In genomic region chr19:18607907-18608306, GRCm38 (mm10) we compare ENCODE assay signal across 27 mouse cellular contexts. TPM values are rescaled to one million over a fixed set of nuclear protein-coding genes. Genes with fewer than 3 reads are reported as not detected.
DNase-seq lines count a peak whose midpoint lies in the region; ATAC-seq and TF ChIP-seq lines count a peak whose summit lies in the region.
"Had no signal": no experiment of that assay in that cellular context is flagged by ENCODE, and none has a peak within 500 bp of the region (broad histone marks: within the 10 kb centered on the region; RNA-seq: fewer than 3 reads in every experiment).

No protein-coding gene starts in this region.

- H3K9me3 ChIP-seq in kidney, embryonic 15.5 days (replicated peaks), result no peaks in the 10 kb centered on the region
- no peaks in the 10 kb centered on the region for H3K9me3 ChIP-seq in CH12.LX (replicated peaks; ENCODE audit: low read length)
- H3K9me3 ChIP-seq: embryonic facial prominence, embryonic 15.5 days; forebrain, embryonic 10.5 days; G1E; heart, embryonic 13.5 days; hindbrain, embryonic 15.5 days; limb, embryonic 12.5 days had no signal

- peak overlapping the region; percentile 68; the same call in 1 of the 2 replicates for H3K27ac ChIP-seq in kidney, embryonic 15.5 days
- no peak overlapping the region for H3K27ac ChIP-seq in CH12.LX (ENCODE audit: insufficient read depth, low read depth)
- H3K27ac ChIP-seq: embryonic facial prominence, embryonic 15.5 days; forebrain, embryonic 10.5 days; hindbrain, embryonic 15.5 days; limb, embryonic 12.5 days had no signal

- no peak overlapping the region for H3K4me3 ChIP-seq in kidney, embryonic 15.5 days (replicated peaks)
- no peak overlapping the region for H3K4me3 ChIP-seq in CH12.LX (replicated peaks in 1 of 3; ENCODE audit: low read depth in 2 of 3, low read length in 2 of 3, poor library complexity in 1 of 3)
- H3K4me3 ChIP-seq: embryonic facial prominence, embryonic 15.5 days; forebrain, embryonic 10.5 days; heart, adult 2 months; heart, embryonic 13.5 days; hindbrain, embryonic 15.5 days; limb, embryonic 12.5 days had no signal

- no peaks in the 10 kb centered on the region for H3K27me3 ChIP-seq in kidney, embryonic 15.5 days
- H3K27me3 ChIP-seq in CH12.LX (replicated peaks), result no peaks in the 10 kb centered on the region
- no peaks in the 10 kb centered on the region for H3K27me3 ChIP-seq in splenic B cell, adult 2 months (ENCODE audit: control insufficient read depth, insufficient read depth, low read length, poor library complexity, severe bottlenecking)
- H3K27me3 ChIP-seq: embryonic facial prominence, embryonic 15.5 days; heart, embryonic 13.5 days; hindbrain, embryonic 15.5 days; limb, embryonic 12.5 days; Patski had no signal

- in situ Hi-C loops in CH12.LX (cut with MboI; ENCODE audit: low pct_ligation_motif_present, low pct_unique_long_range_greater_than_20kb, low sequenced_read_pairs), result no loop called here

- no peak for TF ChIP-seq RAD21 in CH12.LX (IDR thresholded peaks at IDR 0.05; ENCODE audit: low read depth, low read length)

- peaks cover 5% of the 10 kb centered on the region; the same call in 1 of the 2 replicates for H3K36me3 ChIP-seq in kidney, embryonic 15.5 days
- peaks cover 7 to 41% of the 10 kb centered on the region in 2 experiments for H3K36me3 ChIP-seq in CH12.LX (replicated peaks in 1 of 2; ENCODE audit: control insufficient read depth in 1 of 2, insufficient read depth in 1 of 2, low read length in 1 of 2)
- H3K36me3 ChIP-seq in splenic B cell, adult 2 months (ENCODE audit: control insufficient read depth, insufficient read depth, low read length, poor library complexity, severe bottlenecking), result no peaks in the 10 kb centered on the region; the same call in none of the 2 replicates
- H3K36me3 ChIP-seq: embryonic facial prominence, embryonic 15.5 days; forebrain, embryonic 10.5 days; hindbrain, embryonic 15.5 days; limb, embryonic 12.5 days had no signal

- DNase-seq in kidney, adult 11 months, result no peak
- peak; percentile 44 for DNase-seq in CH12.LX (ENCODE audit: extremely low read depth)
- DNase-seq in splenic B cell, adult 2 months (ENCODE audit: low read depth, low spot score), result peak; percentile 21
- DNase-seq in cerebellum, adult 8-10 months, result no peak
- DNase-seq in cerebellum, postnatal 14 days, result no peak
- DNase-seq: adrenal gland, postnatal 10 days; cerebellum, adult 18-20 months; forebrain, postnatal 0 days; gastrocnemius, postnatal 25 days; heart, adult 2 months; heart, postnatal 36 days; kidney, postnatal 25 days; layer of hippocampus, postnatal 36 days; liver, postnatal 0 days; lung, postnatal 14 days; midbrain, embryonic 14.5 days had no signal

- peak; percentile 52; the same call in 1 of the 2 replicates for TF ChIP-seq EP300 in CH12.LX (IDR thresholded peaks at IDR 0.05; ENCODE audit: low read length)

- no peak overlapping the region for H3K4me2 ChIP-seq in kidney, embryonic 15.5 days
- H3K4me2 ChIP-seq in CH12.LX (ENCODE audit: insufficient read depth, low read depth, poor library complexity, severe bottlenecking), result peak overlapping the region; percentile 26; the same call in 1 of the 2 replicates
- H3K4me2 ChIP-seq: embryonic facial prominence, embryonic 15.5 days; heart, embryonic 13.5 days; hindbrain, embryonic 15.5 days; limb, embryonic 12.5 days; liver, embryonic 11.5 days had no signal

- 27% methylated on average over 7 of the region's 7 CpGs for WGBS in kidney, embryonic 15.5 days

- no peak overlapping the region for H3K9ac ChIP-seq in kidney, embryonic 15.5 days
- no peak overlapping the region for H3K9ac ChIP-seq in CH12.LX (ENCODE audit: insufficient read depth, low read depth)
- H3K9ac ChIP-seq: embryonic facial prominence, embryonic 15.5 days; forebrain, postnatal 0 days; heart, embryonic 13.5 days; hindbrain, embryonic 15.5 days; limb, embryonic 12.5 days; liver, postnatal 0 days had no signal

- TF ChIP-seq POLR2A in CH12.LX (IDR thresholded peaks at IDR 0.05; ENCODE audit: low read depth, low read length), result no peak

- ATAC-seq in kidney, embryonic 15.5 days (replicated peaks; ENCODE audit: low FRiP score), result no peak
- peak; percentile 41 for ATAC-seq in activated CD4-positive, CD25-positive, alpha-beta regulatory T cell, adult 4 months
- ATAC-seq: forebrain, postnatal 0 days; intestine, embryonic 16.5 days; liver, postnatal 0 days; Patski had no signal

- H3K79me2 ChIP-seq in CH12.LX (replicated peaks; ENCODE audit: control insufficient read depth, extremely low read depth, insufficient read depth, poor library complexity, severe bottlenecking), result peaks cover 32% of the 10 kb centered on the region

- no peak for TF ChIP-seq CTCF in CH12.LX (conservative IDR thresholded peaks at IDR 0.05 in 1 of 2, IDR thresholded peaks at IDR 0.05 in 1 of 2; ENCODE audit: low read depth in 2 of 2, low read length in 2 of 2)

- dilution Hi-C loops in CH12.LX (cut with MboI; ENCODE audit: extremely low pct_ligation_motif_present, extremely low pct_unique_long_range_greater_than_20kb, low sequenced_read_pairs), result no loop called here

- peaks cover 31% of the 10 kb centered on the region for H3K4me1 ChIP-seq in kidney, embryonic 15.5 days
- H3K4me1 ChIP-seq in CH12.LX (ENCODE audit: control insufficient read depth in 1 of 2, insufficient read depth in 2 of 2), result peaks cover 16 to 41% of the 10 kb centered on the region in 2 experiments
- H3K4me1 ChIP-seq: hindbrain, embryonic 15.5 days had no signal

TF ChIP-seq in CH12.LX, 34 proteins besides CTCF, POLR2A, EP300 and RAD21:
- TF ChIP-seq MAX (IDR thresholded peaks at IDR 0.05; ENCODE audit: low read length) (no peak), BHLHE40 (IDR thresholded peaks at IDR 0.05; ENCODE audit: low read depth, low read length) (peak; percentile 86), POLR2AphosphoS2 (IDR thresholded peaks at IDR 0.05; ENCODE audit: low read depth, low read length) (no peak), IRF4 (IDR thresholded peaks at IDR 0.05; ENCODE audit: low read depth, low read length) (no peak), ZC3H11A (IDR thresholded peaks at IDR 0.05; ENCODE audit: low read depth, low read length) (no peak), ETS1 (conservative IDR thresholded peaks at IDR 0.05; ENCODE audit: low read depth, low read length) (peak; percentile 72), CHD1 (IDR thresholded peaks at IDR 0.05; ENCODE audit: low read depth, low read length) (no peak), ELF1 (IDR thresholded peaks at IDR 0.05; ENCODE audit: low read depth, low read length) (no peak), CHD2 (IDR thresholded peaks at IDR 0.05; ENCODE audit: low read length) (no peak)
TF ChIP-seq in CH12.LX: peak in this region for 2.

RNA-seq across cellular contexts. Expression of gene Ostf1, which starts 23.7 kb away (rescaled TPM):
- 114 TPM in 2 replicates for polyA plus RNA-seq in kidney, embryonic 15.5 days (2015; fragmentation: Nextera tagmentation; extraction: Ambion mirVana)
- total RNA-seq in CH12.LX (2012; rRNA removed) (122 and 131 TPM in 2 replicates), CH12.LX (2014; rRNA removed) (175 and 188 TPM in 2 replicates)
- polyA plus RNA-seq in CH12.LX (2012; ENCODE audit: insufficient read length, low read depth), result 110 and 125 TPM in 2 replicates
- 100 to 1,000 TPM; 142 to 143 TPM for polyA plus RNA-seq in activated CD4-positive, CD25-positive, alpha-beta regulatory T cell, adult 4 months (2017; shearing (Covaris generic))

RNA-seq across cellular contexts. Expression of gene Nmrk1, which starts 23.8 kb away (rescaled TPM):
- 24.0 and 24.7 TPM in 2 replicates for polyA plus RNA-seq in kidney, embryonic 15.5 days (2015; fragmentation: Nextera tagmentation; extraction: Ambion mirVana)
- total RNA-seq in CH12.LX (2012; rRNA removed), result 9.1 and 9.8 TPM in 2 replicates
- 10.1 and 10.2 TPM in 2 replicates for total RNA-seq in CH12.LX (2014; rRNA removed)
- polyA plus RNA-seq in CH12.LX (2012; ENCODE audit: insufficient read length, low read depth), result 7.5 and 9.7 TPM in 2 replicates
- polyA plus RNA-seq in activated CD4-positive, CD25-positive, alpha-beta regulatory T cell, adult 4 months (2017; shearing (Covaris generic)), result 1 to 10 TPM; 6.0 to 7.3 TPM

Comparison
In these comparisons a context has a peak if more than half of its experiments do, and no peak if none do; other contexts are left out.
1. DNase-seq: peak in CH12.LX (single experiment) and splenic B cell, adult 2 months (single experiment); none in kidney, adult 11 months (single experiment), cerebellum, adult 8-10 months (single experiment) and cerebellum, postnatal 14 days (0 of 2).